Mouse (Mus musculus) layer of hippocampus, adult 2 months (tissue): Measurements from ENCODE around the gene Vta1. TPM values are rescaled to one million over a fixed set of nuclear protein-coding genes. Genes with fewer than 3 reads are reported as not detected.

ENCODE experiments used
- DNase-seq, 2 experiments: peaks; one replicate each; pipeline ENCODE4 v3.0.0; 2022; ENCODE audit warnings: low spot score in 2 of 2
- H3K27ac ChIP-seq: fragments of 200-600 bp; 2 replicates; pipeline ENCODE4 v1.8.1; 2022
- H3K4me3 ChIP-seq: fragments of 200-600 bp; 2 replicates; pipeline ENCODE4 v1.8.1; 2022; ENCODE audit warnings: mild to moderate bottlenecking
- CTCF ChIP-seq: fragments of 200-600 bp; conservative IDR thresholded peaks from 2 replicates; pipeline ENCODE4 v1.8.1; 2022; ENCODE audit warnings: antibody characterized with exemption, mild to moderate bottlenecking, moderate library complexity
- total RNA-seq, 2 experiments: library from RNA; stranded (reverse); gene quantifications; 2 replicates each; pipeline ENCODE4 v1.2.3; 2021

The Vta1 gene
- total RNA-seq, 2 experiments from 2014 or later, result 70.7 to 78.1 TPM

GRCm38 (mm10) chr10:14639043-14639442 lies 66.3 kb downstream of the Vta1 start:
- no peak overlapping the region for H3K27ac ChIP-seq
- H3K4me3 ChIP-seq, result no peak overlapping the region
- TF ChIP-seq CTCF, result no peak
- DNase-seq, result no peak

GRCm38 (mm10) chr10:14625706-14626105 lies 79.7 kb downstream of the Vta1 start:
- Histone ChIP-seq H3K4me3 (no peak overlapping the region), H3K27ac (no peak overlapping the region)
- no peak for DNase-seq
- no peak for TF ChIP-seq CTCF

GRCm38 (mm10) chr10:14619156-14619555 lies 86.2 kb downstream of the Vta1 start:
- no peak for DNase-seq
- Histone ChIP-seq H3K27ac (no peak overlapping the region), H3K4me3 (no peak overlapping the region)
- TF ChIP-seq CTCF, result no peak

- DNase-seq, result no peak
- Histone ChIP-seq H3K4me3 (no peak overlapping the region), H3K27ac (no peak overlapping the region)
- no peak for TF ChIP-seq CTCF
Observed at GRCm38 (mm10) chr10:14618301-14618700, 87.1 kb downstream of the Vta1 start.

GRCm38 (mm10) chr10:14615441-14615840 lies 89.9 kb downstream of the Vta1 start:
- H3K27ac ChIP-seq, result no peak overlapping the region
- TF ChIP-seq CTCF, result no peak
- DNase-seq, result no peak
- no peak overlapping the region for H3K4me3 ChIP-seq

- H3K27ac ChIP-seq, result no peak overlapping the region
- DNase-seq, result no peak
- H3K4me3 ChIP-seq, result no peak overlapping the region
- no peak for TF ChIP-seq CTCF
Observed at GRCm38 (mm10) chr10:14607597-14607996, 97.8 kb downstream of the Vta1 start.

Other genes starting within 250 kb of the Vta1 start
- 1 to 10 TPM in 1 of 2 experiments, under 1 TPM in 1; 0.59 to 1.2 TPM for gene Adgrg6, start 159.9 kb downstream of the Vta1 start, total RNA-seq
- gene Nmbr, start within 50 bp of the Vta1 start, total RNA-seq, result 1 to 10 TPM; 3.8 to 4.9 TPM
- gene Gje1, start 12.7 kb upstream of the Vta1 start, total RNA-seq, result not detected